Mouse (Mus musculus): ENCODE results near the gene Lysmd3. TPM values are rescaled to one million over a fixed set of nuclear protein-coding genes. Genes with fewer than 3 reads are reported as not detected.
A peak's percentile ranks its signal among the peaks of the same experiment; 100 is the strongest.

Lysmd3 gene
- polyA plus RNA-seq, 1 experiment from 2014 or later, result 24.6 TPM

GRCm38 (mm10) chr13:81658053-81658752 is 740 bp downstream of the Lysmd3 start:
- WGBS (ENCODE audit: insufficient replicate concordance), result 7% methylated on average over 21 of the region's 21 CpGs
- peak overlapping the region; percentile 85 for H3K4me2 ChIP-seq
- peak overlapping the region; percentile 88 for H3K4me3 ChIP-seq (ENCODE audit: low read depth, low read length)
- H3K9me3 ChIP-seq (replicated peaks; ENCODE audit: control insufficient read depth, low read length), result no peaks in the 10 kb centered on the region
- H3K9ac ChIP-seq (ENCODE audit: low read depth, low read length), result peak overlapping the region; percentile 90
- H3K27ac ChIP-seq (ENCODE audit: low read depth, low read length), result peak overlapping the region; percentile 75
- no peaks in the 10 kb centered on the region for H3K27me3 ChIP-seq (ENCODE audit: control insufficient read depth, insufficient read depth, low read length)
- no peak for ATAC-seq (replicated peaks; ENCODE audit: insufficient number of reproducible peaks, low FRiP score, low TSS enrichment)
- H3K4me1 ChIP-seq (ENCODE audit: control insufficient read depth, insufficient read depth, low read length), result peaks cover 6% of the 10 kb centered on the region; the same call in 1 of the 2 replicates
- no peaks in the 10 kb centered on the region for H3K36me3 ChIP-seq (ENCODE audit: control insufficient read depth, insufficient read depth, low read length)

- H3K27ac ChIP-seq (ENCODE audit: low read depth, low read length), result no peak overlapping the region
- no peak overlapping the region for H3K4me2 ChIP-seq
- no peak overlapping the region for H3K4me3 ChIP-seq (ENCODE audit: low read depth, low read length)
- no peak for ATAC-seq (replicated peaks; ENCODE audit: insufficient number of reproducible peaks, low FRiP score, low TSS enrichment)
- no peaks in the 10 kb centered on the region for H3K9me3 ChIP-seq (replicated peaks; ENCODE audit: control insufficient read depth, low read length)
- H3K36me3 ChIP-seq (ENCODE audit: control insufficient read depth, insufficient read depth, low read length), result peaks cover 6% of the 10 kb centered on the region; the same call in 1 of the 2 replicates
- no peak overlapping the region for H3K9ac ChIP-seq (ENCODE audit: low read depth, low read length)
- peaks cover under 1% of the 10 kb centered on the region; the same call in 1 of the 2 replicates for H3K4me1 ChIP-seq (ENCODE audit: control insufficient read depth, insufficient read depth, low read length)
- no peaks in the 10 kb centered on the region for H3K27me3 ChIP-seq (ENCODE audit: control insufficient read depth, insufficient read depth, low read length)
- WGBS (ENCODE audit: insufficient replicate concordance), result 86% methylated on average over 12 of the region's 12 CpGs
Measured at GRCm38 (mm10) chr13:81663566-81664330, 6.3 kb downstream of the Lysmd3 start.

GRCm38 (mm10) chr13:81664331-81664698 is 6.9 kb downstream of the Lysmd3 start:
- Histone ChIP-seq H3K4me2 (no peak overlapping the region), H3K4me1 (ENCODE audit: control insufficient read depth, insufficient read depth, low read length) (no peaks in the 10 kb centered on the region), H3K9me3 (replicated peaks; ENCODE audit: control insufficient read depth, low read length) (no peaks in the 10 kb centered on the region), H3K4me3 (ENCODE audit: low read depth, low read length) (no peak overlapping the region), H3K36me3 (ENCODE audit: control insufficient read depth, insufficient read depth, low read length) (peaks cover 6% of the 10 kb centered on the region; the same call in 1 of the 2 replicates), H3K9ac (ENCODE audit: low read depth, low read length) (no peak overlapping the region), H3K27me3 (ENCODE audit: control insufficient read depth, insufficient read depth, low read length) (no peaks in the 10 kb centered on the region), H3K27ac (ENCODE audit: low read depth, low read length) (no peak overlapping the region)
- 87% methylated on average over 5 of the region's 5 CpGs for WGBS (ENCODE audit: insufficient replicate concordance)
- no peak for ATAC-seq (replicated peaks; ENCODE audit: insufficient number of reproducible peaks, low FRiP score, low TSS enrichment)

DNA sequence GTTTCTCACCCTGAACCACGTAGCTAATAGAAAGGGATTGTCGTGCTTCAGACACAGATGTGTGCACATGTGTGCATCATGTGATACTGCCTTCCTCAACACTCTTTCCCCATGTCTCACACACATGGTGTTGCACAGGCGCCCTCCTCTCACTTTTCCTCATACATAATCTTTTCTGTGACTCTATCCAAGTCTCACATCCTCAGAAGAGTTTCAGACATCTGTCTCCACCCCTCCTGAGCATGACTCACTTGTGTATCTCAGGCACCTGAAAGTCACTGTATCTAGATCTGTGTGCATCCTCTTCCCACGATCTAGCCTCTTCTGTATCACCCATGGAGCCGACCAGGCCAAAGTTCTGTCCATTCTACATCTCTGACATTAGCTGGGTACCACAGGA is 10.2 kb downstream of the Lysmd3 start:
- no peaks in the 10 kb centered on the region for H3K9me3 ChIP-seq (replicated peaks; ENCODE audit: control insufficient read depth, low read length)
- H3K4me1 ChIP-seq (ENCODE audit: control insufficient read depth, insufficient read depth, low read length), result no peaks in the 10 kb centered on the region
- no peak overlapping the region for H3K27ac ChIP-seq (ENCODE audit: low read depth, low read length)
- ATAC-seq (replicated peaks; ENCODE audit: insufficient number of reproducible peaks, low FRiP score, low TSS enrichment), result no peak
- H3K4me2 ChIP-seq, result no peak overlapping the region
- WGBS (ENCODE audit: insufficient replicate concordance), result 84% methylated on average over 5 of the region's 5 CpGs
- H3K9ac ChIP-seq (ENCODE audit: low read depth, low read length), result no peak overlapping the region
- H3K4me3 ChIP-seq (ENCODE audit: low read depth, low read length), result no peak overlapping the region
- peaks cover 6% of the 10 kb centered on the region; the same call in 1 of the 2 replicates for H3K36me3 ChIP-seq (ENCODE audit: control insufficient read depth, insufficient read depth, low read length)
- H3K27me3 ChIP-seq (ENCODE audit: control insufficient read depth, insufficient read depth, low read length), result no peaks in the 10 kb centered on the region

GRCm38 (mm10) chr13:81675333-81675732 is 17.9 kb downstream of the Lysmd3 start:
- Histone ChIP-seq H3K27ac (ENCODE audit: low read depth, low read length) (no peak overlapping the region), H3K36me3 (ENCODE audit: control insufficient read depth, insufficient read depth, low read length) (peaks cover 4% of the 10 kb centered on the region; the same call in 1 of the 2 replicates), H3K9me3 (replicated peaks; ENCODE audit: control insufficient read depth, low read length) (no peaks in the 10 kb centered on the region), H3K9ac (ENCODE audit: low read depth, low read length) (no peak overlapping the region), H3K4me3 (ENCODE audit: low read depth, low read length) (no peak overlapping the region), H3K27me3 (ENCODE audit: control insufficient read depth, insufficient read depth, low read length) (no peaks in the 10 kb centered on the region), H3K4me1 (ENCODE audit: control insufficient read depth, insufficient read depth, low read length) (no peaks in the 10 kb centered on the region), H3K4me2 (no peak overlapping the region)
- no peak for ATAC-seq (replicated peaks; ENCODE audit: insufficient number of reproducible peaks, low FRiP score, low TSS enrichment)
- WGBS (ENCODE audit: insufficient replicate concordance), result 75% methylated on average over 8 of the region's 8 CpGs

GRCm38 (mm10) chr13:81683107-81683506 is 25.6 kb downstream of the Lysmd3 start:
- no peak overlapping the region for H3K27ac ChIP-seq (ENCODE audit: low read depth, low read length)
- 82% methylated on average over 3 of the region's 3 CpGs for WGBS (ENCODE audit: insufficient replicate concordance)
- H3K4me1 ChIP-seq (ENCODE audit: control insufficient read depth, insufficient read depth, low read length), result no peaks in the 10 kb centered on the region
- H3K4me3 ChIP-seq (ENCODE audit: low read depth, low read length), result no peak overlapping the region
- no peaks in the 10 kb centered on the region for H3K27me3 ChIP-seq (ENCODE audit: control insufficient read depth, insufficient read depth, low read length)
- H3K9ac ChIP-seq (ENCODE audit: low read depth, low read length), result no peak overlapping the region
- H3K4me2 ChIP-seq, result no peak overlapping the region
- ATAC-seq (replicated peaks; ENCODE audit: insufficient number of reproducible peaks, low FRiP score, low TSS enrichment), result no peak
- H3K36me3 ChIP-seq (ENCODE audit: control insufficient read depth, insufficient read depth, low read length), result peaks cover 2% of the 10 kb centered on the region; the same call in 1 of the 2 replicates
- no peaks in the 10 kb centered on the region for H3K9me3 ChIP-seq (replicated peaks; ENCODE audit: control insufficient read depth, low read length)

DNA sequence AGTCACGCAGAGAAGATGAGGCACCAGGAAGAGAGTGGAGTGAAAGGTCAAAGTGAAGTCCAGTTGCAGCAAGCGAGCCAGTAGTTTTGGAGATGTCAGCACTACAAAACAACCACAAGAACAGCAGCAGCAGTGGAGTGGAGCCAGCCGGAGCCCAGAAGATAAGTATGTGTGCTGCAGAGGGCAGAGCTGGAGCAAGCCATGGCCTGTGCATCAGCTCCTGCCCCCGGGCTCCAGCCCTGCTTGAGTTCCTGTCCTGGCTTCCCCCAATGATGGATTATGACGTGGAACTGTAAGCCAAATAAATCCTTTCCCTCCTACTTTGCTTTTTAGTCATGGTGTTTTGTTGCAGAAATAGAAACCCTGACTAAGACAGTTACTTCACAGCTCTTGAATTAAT is 26.8 kb downstream of the Lysmd3 start:
- no peaks in the 10 kb centered on the region for H3K4me1 ChIP-seq (ENCODE audit: control insufficient read depth, insufficient read depth, low read length)
- H3K9ac ChIP-seq (ENCODE audit: low read depth, low read length), result no peak overlapping the region
- H3K9me3 ChIP-seq (replicated peaks; ENCODE audit: control insufficient read depth, low read length), result no peaks in the 10 kb centered on the region
- H3K4me2 ChIP-seq, result no peak overlapping the region
- H3K27ac ChIP-seq (ENCODE audit: low read depth, low read length), result no peak overlapping the region
- WGBS (ENCODE audit: insufficient replicate concordance), result 71% methylated on average over 5 of the region's 5 CpGs
- peaks cover 2% of the 10 kb centered on the region; the same call in 1 of the 2 replicates for H3K36me3 ChIP-seq (ENCODE audit: control insufficient read depth, insufficient read depth, low read length)
- no peak for ATAC-seq (replicated peaks; ENCODE audit: insufficient number of reproducible peaks, low FRiP score, low TSS enrichment)
- H3K27me3 ChIP-seq (ENCODE audit: control insufficient read depth, insufficient read depth, low read length), result no peaks in the 10 kb centered on the region
- no peak overlapping the region for H3K4me3 ChIP-seq (ENCODE audit: low read depth, low read length)

DNA sequence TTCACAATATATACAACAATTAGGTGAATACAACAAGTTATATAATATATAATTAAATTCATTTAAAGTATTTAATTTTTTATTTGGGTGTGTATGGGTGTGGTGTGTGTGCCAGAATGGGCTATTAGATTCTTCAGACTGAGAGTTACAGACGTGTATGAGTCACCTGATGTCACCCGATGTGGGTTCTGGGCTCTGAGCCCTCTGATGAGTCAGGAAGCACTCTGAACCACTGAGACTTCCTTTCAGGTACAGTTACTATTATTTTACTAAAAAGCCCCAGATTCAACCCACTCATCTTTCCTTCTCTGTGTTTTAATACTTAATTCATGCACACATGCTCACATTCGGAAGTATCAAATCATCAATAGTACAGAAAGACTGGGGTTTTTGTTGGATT is 27.4 kb downstream of the Lysmd3 start:
- no peak overlapping the region for H3K27ac ChIP-seq (ENCODE audit: low read depth, low read length)
- H3K9ac ChIP-seq (ENCODE audit: low read depth, low read length), result no peak overlapping the region
- ATAC-seq (replicated peaks; ENCODE audit: insufficient number of reproducible peaks, low FRiP score, low TSS enrichment), result no peak
- no peaks in the 10 kb centered on the region for H3K9me3 ChIP-seq (replicated peaks; ENCODE audit: control insufficient read depth, low read length)
- no peak overlapping the region for H3K4me3 ChIP-seq (ENCODE audit: low read depth, low read length)
- no peaks in the 10 kb centered on the region for H3K27me3 ChIP-seq (ENCODE audit: control insufficient read depth, insufficient read depth, low read length)
- peaks cover 5% of the 10 kb centered on the region; the same call in 1 of the 2 replicates for H3K36me3 ChIP-seq (ENCODE audit: control insufficient read depth, insufficient read depth, low read length)
- WGBS (ENCODE audit: insufficient replicate concordance), result 77% methylated on average over 3 of the region's 3 CpGs
- no peaks in the 10 kb centered on the region; the same call in 1 of the 2 replicates for H3K4me1 ChIP-seq (ENCODE audit: control insufficient read depth, insufficient read depth, low read length)
- no peak overlapping the region for H3K4me2 ChIP-seq

All from heart, embryonic 11.5 days (tissue).